Mouse (Mus musculus): ENCODE data around the gene Mgat1.

- no peak for TF ChIP-seq CTCF (conservative IDR thresholded peaks at IDR 0.05; ENCODE audit: low read length)
- no peak for TF ChIP-seq POU5F1 (IDR thresholded peaks at IDR 0.05; ENCODE audit: borderline replicate concordance, low read length)
These were observed 15.8 kb downstream of the Mgat1 start for GRCm38 (mm10) chr11:49259829-49260228.
